Mouse (Mus musculus): Measurements from ENCODE around the gene Mypop. TPM values are rescaled to one million over a fixed set of nuclear protein-coding genes. Genes with fewer than 3 reads are reported as not detected.

Mypop gene
- polyA plus RNA-seq, 1 experiment from 2014 or later: 4.7 TPM

- no peak overlapping the region for H3K4me2 ChIP-seq (ENCODE audit: low read depth)
- no peaks in the 10 kb centered on the region for H3K9me3 ChIP-seq (ENCODE audit: control insufficient read depth, low read length)
- H3K4me1 ChIP-seq (ENCODE audit: control insufficient read depth, insufficient read depth, low read length): no peaks in the 10 kb centered on the region
- no peak for DNase-seq (ENCODE audit: low spot score)
- ATAC-seq (ENCODE audit: insufficient read depth, low FRiP score, low TSS enrichment): no peak
- whole genome bisulfite sequencing: 89% methylated on average over 4 of the region's 4 CpGs
- no peak overlapping the region for H3K9ac ChIP-seq (ENCODE audit: low read length)
- H3K4me3 ChIP-seq (ENCODE audit: low read depth, low read length): no peak overlapping the region
- no peak overlapping the region for H3K27ac ChIP-seq (ENCODE audit: low read depth, low read length)
- H3K36me3 ChIP-seq (ENCODE audit: control insufficient read depth, insufficient read depth, low read length): no peaks in the 10 kb centered on the region
- H3K27me3 ChIP-seq (ENCODE audit: control insufficient read depth, insufficient read depth, low read length): peaks cover 3% of the 10 kb centered on the region; the same call in 1 of the 2 replicates
These were observed 25.0 kb downstream of the Mypop start for GRCm38 (mm10) chr7:19016042-19016441.

- Histone ChIP-seq H3K27me3 (ENCODE audit: control insufficient read depth, insufficient read depth, low read length) (peaks cover 21% of the 10 kb centered on the region), H3K4me3 (ENCODE audit: low read depth, low read length) (no peak overlapping the region), H3K36me3 (ENCODE audit: control insufficient read depth, insufficient read depth, low read length) (no peaks in the 10 kb centered on the region), H3K9me3 (ENCODE audit: control insufficient read depth, low read length) (no peaks in the 10 kb centered on the region), H3K4me1 (ENCODE audit: control insufficient read depth, insufficient read depth, low read length) (no peaks in the 10 kb centered on the region), H3K27ac (ENCODE audit: low read depth, low read length) (no peak overlapping the region), H3K9ac (ENCODE audit: low read length) (no peak overlapping the region), H3K4me2 (ENCODE audit: low read depth) (no peak overlapping the region)
- 92% methylated on average over 7 of the region's 7 CpGs for WGBS
- ATAC-seq (ENCODE audit: insufficient read depth, low FRiP score, low TSS enrichment): no peak
- DNase-seq (ENCODE audit: low spot score): no peak
These were observed 26.9 kb downstream of the Mypop start for GRCm38 (mm10) chr7:19017909-19018308.

- Histone ChIP-seq H3K9me3 (ENCODE audit: control insufficient read depth, low read length) (no peaks in the 10 kb centered on the region), H3K4me2 (ENCODE audit: low read depth) (no peak overlapping the region), H3K36me3 (ENCODE audit: control insufficient read depth, insufficient read depth, low read length) (no peaks in the 10 kb centered on the region), H3K4me3 (ENCODE audit: low read depth, low read length) (no peak overlapping the region), H3K27ac (ENCODE audit: low read depth, low read length) (no peak overlapping the region), H3K27me3 (ENCODE audit: control insufficient read depth, insufficient read depth, low read length) (peaks cover 31% of the 10 kb centered on the region), H3K4me1 (ENCODE audit: control insufficient read depth, insufficient read depth, low read length) (peaks cover 7% of the 10 kb centered on the region), H3K9ac (ENCODE audit: low read length) (no peak overlapping the region)
- no peak for DNase-seq (ENCODE audit: low spot score)
- no peak for ATAC-seq (ENCODE audit: insufficient read depth, low FRiP score, low TSS enrichment)
- 29% methylated on average over 8 of the region's 8 CpGs for WGBS
These were observed 30.0 kb downstream of the Mypop start for GRCm38 (mm10) chr7:19021048-19021447.

DNA sequence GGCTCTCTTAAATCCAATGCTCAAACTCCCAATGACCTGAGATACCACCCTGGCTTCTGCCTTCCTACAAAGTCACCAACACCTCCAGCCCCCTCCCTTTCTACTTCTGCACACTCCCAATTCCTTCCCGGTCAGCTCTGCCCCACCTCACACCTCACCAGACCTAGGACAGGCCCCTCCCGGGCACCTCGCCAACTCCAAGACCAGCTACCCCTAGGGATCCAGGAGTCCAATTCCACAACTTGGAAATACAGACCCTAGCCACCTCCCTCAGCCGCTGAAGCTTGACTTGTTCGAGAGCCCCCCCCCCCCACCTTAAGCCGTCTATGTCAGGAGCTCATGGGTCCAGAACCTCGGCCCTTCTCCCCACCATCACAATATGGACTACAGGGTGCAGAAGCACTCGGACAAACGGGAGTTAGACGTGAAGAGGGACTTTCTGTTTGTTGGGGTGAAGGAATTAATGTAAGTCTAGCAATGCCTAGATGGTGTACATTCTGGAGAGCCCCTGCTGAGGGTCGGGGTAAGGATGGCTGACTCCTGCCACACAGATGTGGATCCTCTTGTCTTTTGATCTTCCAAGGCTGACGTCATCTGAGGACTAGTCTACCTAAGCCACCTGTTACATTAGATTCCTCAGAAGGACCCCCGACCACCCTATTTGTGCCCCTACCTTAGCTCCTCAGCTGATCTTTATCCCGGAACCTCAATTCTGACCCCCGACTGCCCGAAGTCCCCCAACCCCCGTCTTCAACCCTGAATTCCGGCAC is 31.3 kb downstream of the Mypop start:
- 53% methylated on average over 18 of the region's 18 CpGs for WGBS
- DNase-seq (ENCODE audit: low spot score) (no peak), ATAC-seq (ENCODE audit: insufficient read depth, low FRiP score, low TSS enrichment) (no peak)
- H3K4me1 ChIP-seq (ENCODE audit: control insufficient read depth, insufficient read depth, low read length): peaks cover 7% of the 10 kb centered on the region
- no peak overlapping the region for H3K4me2 ChIP-seq (ENCODE audit: low read depth)
- H3K36me3 ChIP-seq (ENCODE audit: control insufficient read depth, insufficient read depth, low read length): no peaks in the 10 kb centered on the region
- no peak overlapping the region for H3K9ac ChIP-seq (ENCODE audit: low read length)
- no peak overlapping the region for H3K27ac ChIP-seq (ENCODE audit: low read depth, low read length)
- H3K4me3 ChIP-seq (ENCODE audit: low read depth, low read length): no peak overlapping the region
- peaks cover 31% of the 10 kb centered on the region for H3K27me3 ChIP-seq (ENCODE audit: control insufficient read depth, insufficient read depth, low read length)
- H3K9me3 ChIP-seq (ENCODE audit: control insufficient read depth, low read length): no peaks in the 10 kb centered on the region

DNA sequence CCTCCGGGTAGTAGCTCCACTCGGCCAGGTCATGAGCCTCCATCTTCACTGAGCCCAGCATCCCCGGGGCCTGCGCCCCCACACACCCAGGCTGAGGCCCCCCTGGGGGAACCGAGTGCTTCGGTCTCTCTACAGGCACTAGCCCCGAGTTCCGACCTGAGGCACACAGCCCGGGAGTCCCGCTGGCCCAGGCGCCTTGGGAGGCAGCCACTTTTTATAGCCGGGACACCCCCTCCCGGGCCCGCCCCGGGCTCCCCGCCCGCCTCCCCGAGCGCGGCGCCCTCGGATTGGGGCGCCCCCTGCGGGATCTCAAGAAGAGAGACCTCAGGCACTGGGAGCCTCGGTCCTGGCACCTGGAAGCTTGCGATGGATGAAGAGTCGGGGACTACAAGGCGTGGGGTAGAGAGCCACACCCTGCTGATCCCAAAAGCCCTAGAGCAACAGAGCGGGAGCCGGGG is 32.3 kb downstream of the Mypop start, which contains the start of gene Foxa3:
TSS of gene Foxa3 (minus strand) at position 182 of the 458 bp plus-strand sequence.
- DNase-seq (ENCODE audit: low spot score): no peak
- Histone ChIP-seq H3K9ac (ENCODE audit: low read length) (peak within 1 kb of the TSS; percentile 89), H3K36me3 (ENCODE audit: control insufficient read depth, insufficient read depth, low read length) (no peaks in the 10 kb centered on the region), H3K4me2 (ENCODE audit: low read depth) (peak within 1 kb of the TSS; percentile 64; the same call in 1 of the 2 replicates), H3K27ac (ENCODE audit: low read depth, low read length) (0 out of 2 replicates have a peak within 1 kb of the TSS, but pooled peaks have one; percentile 27), H3K27me3 (ENCODE audit: control insufficient read depth, insufficient read depth, low read length) (peaks cover 31% of the 10 kb centered on the region), H3K9me3 (ENCODE audit: control insufficient read depth, low read length) (no peaks in the 10 kb centered on the region), H3K4me1 (ENCODE audit: control insufficient read depth, insufficient read depth, low read length) (peaks cover 7% of the 10 kb centered on the region), H3K4me3 (ENCODE audit: low read depth, low read length) (peak within 1 kb of the TSS; percentile 95)
- 4% methylated on average over 29 of the region's 30 CpGs for WGBS
- ATAC-seq (ENCODE audit: insufficient read depth, low FRiP score, low TSS enrichment): peak; percentile 36; the same call in 1 of the 2 replicates

- Histone ChIP-seq H3K9me3 (ENCODE audit: control insufficient read depth, low read length) (no peaks in the 10 kb centered on the region), H3K36me3 (ENCODE audit: control insufficient read depth, insufficient read depth, low read length) (peaks cover under 1% of the 10 kb centered on the region; the same call in 1 of the 2 replicates), H3K4me3 (ENCODE audit: low read depth, low read length) (peak within 1 kb of the TSS; percentile 95), H3K27ac (ENCODE audit: low read depth, low read length) (0 out of 2 replicates have a peak within 1 kb of the TSS, but pooled peaks have one; percentile 27), H3K9ac (ENCODE audit: low read length) (peak within 1 kb of the TSS; percentile 89), H3K4me2 (ENCODE audit: low read depth) (peak within 1 kb of the TSS; percentile 64), H3K27me3 (ENCODE audit: control insufficient read depth, insufficient read depth, low read length) (peaks cover 31% of the 10 kb centered on the region), H3K4me1 (ENCODE audit: control insufficient read depth, insufficient read depth, low read length) (peaks cover 7% of the 10 kb centered on the region)
- ATAC-seq (ENCODE audit: insufficient read depth, low FRiP score, low TSS enrichment): peak; percentile 95
- peak; percentile 98 for DNase-seq (ENCODE audit: low spot score)
- WGBS: under 1% methylated on average over 46 of the region's 50 CpGs
These were observed 33.1 kb downstream of the Mypop start, which contains the start of gene Sympk for GRCm38 (mm10) chr7:19024096-19024506. Gene Sympk (plus strand): TSS chr7:19024377.

DNA sequence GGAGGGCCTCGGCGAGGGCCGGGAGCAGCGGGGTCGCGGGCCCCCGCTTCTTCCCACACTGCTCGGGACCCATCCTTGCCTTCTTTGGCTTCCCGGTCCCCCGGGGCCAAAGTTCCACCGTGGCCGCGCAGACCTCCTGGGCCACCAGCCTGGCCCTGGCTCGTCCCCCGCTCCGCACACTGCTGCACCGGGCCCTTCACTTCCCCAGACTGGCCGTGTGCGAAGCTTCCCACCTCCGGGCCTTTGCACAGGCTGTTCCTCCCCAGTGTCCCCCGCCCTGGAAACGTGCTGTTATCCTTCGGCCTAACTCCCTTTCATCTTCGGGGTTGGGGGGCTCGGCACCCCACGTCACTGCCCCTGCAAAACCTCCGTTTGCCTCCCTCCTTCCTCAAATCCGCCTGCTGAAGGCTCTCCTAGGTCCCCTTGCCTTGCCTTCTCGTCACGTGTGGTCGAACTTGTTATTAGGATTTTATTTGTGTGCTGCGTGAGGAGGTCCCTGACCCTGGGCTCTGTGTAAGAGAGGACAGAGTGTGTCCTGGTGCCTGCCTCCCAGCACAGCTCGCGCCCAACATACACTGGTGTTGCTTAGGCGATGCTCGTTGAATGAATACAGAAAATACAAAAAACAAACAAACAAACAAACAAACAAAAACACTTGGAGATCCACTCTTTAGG is 33.7 kb downstream of the Mypop start:
- Histone ChIP-seq H3K4me2 (ENCODE audit: low read depth) (peak overlapping the region; percentile 64), H3K9ac (ENCODE audit: low read length) (peak overlapping the region; percentile 89), H3K27ac (ENCODE audit: low read depth, low read length) (0 out of 2 replicates have a peak overlapping the region, but pooled peaks have one; percentile 27), H3K27me3 (ENCODE audit: control insufficient read depth, insufficient read depth, low read length) (peaks cover 31% of the 10 kb centered on the region), H3K4me3 (ENCODE audit: low read depth, low read length) (peak overlapping the region; percentile 95), H3K4me1 (ENCODE audit: control insufficient read depth, insufficient read depth, low read length) (peaks cover 7% of the 10 kb centered on the region), H3K36me3 (ENCODE audit: control insufficient read depth, insufficient read depth, low read length) (peaks cover 2% of the 10 kb centered on the region; the same call in 1 of the 2 replicates), H3K9me3 (ENCODE audit: control insufficient read depth, low read length) (no peaks in the 10 kb centered on the region)
- ATAC-seq (ENCODE audit: insufficient read depth, low FRiP score, low TSS enrichment): peak; percentile 55
- peak; percentile 42 for DNase-seq (ENCODE audit: low spot score)
- WGBS: 3% methylated on average over 24 of the region's 36 CpGs

- ATAC-seq (ENCODE audit: insufficient read depth, low FRiP score, low TSS enrichment): no peak
- H3K27ac ChIP-seq (ENCODE audit: low read depth, low read length): no peak overlapping the region
- DNase-seq (ENCODE audit: low spot score): no peak
- peaks cover 11% of the 10 kb centered on the region for H3K36me3 ChIP-seq (ENCODE audit: control insufficient read depth, insufficient read depth, low read length)
- peaks cover 8% of the 10 kb centered on the region for H3K27me3 ChIP-seq (ENCODE audit: control insufficient read depth, insufficient read depth, low read length)
- peaks cover 7% of the 10 kb centered on the region for H3K4me1 ChIP-seq (ENCODE audit: control insufficient read depth, insufficient read depth, low read length)
- no peak overlapping the region; the same call in 1 of the 2 replicates for H3K9ac ChIP-seq (ENCODE audit: low read length)
- H3K9me3 ChIP-seq (ENCODE audit: control insufficient read depth, low read length): no peaks in the 10 kb centered on the region
- H3K4me3 ChIP-seq (ENCODE audit: low read depth, low read length): no peak overlapping the region
- no peak overlapping the region for H3K4me2 ChIP-seq (ENCODE audit: low read depth)
These were observed 37.0 kb downstream of the Mypop start for GRCm38 (mm10) chr7:19028067-19028466.

All from neural tube, embryonic 11.5 days (tissue).